Mouse (Mus musculus): ENCODE measurements at regions not wholly inside any gene's neighbourhood (a gene's known extent, or its start where the extent isn't known, plus 50 kb on each side); places are given as distances from the start of the nearest gene placed in this dataset.

- DNase-seq (ENCODE audit: low read depth, low spot score), result no peak
These were observed 549.3 kb downstream of the Ankrd7 start for GRCm38 (mm10) chr6:19415456-19415855.

GRCm38 (mm10) chr6:19457048-19457447 is 590.9 kb downstream of the Ankrd7 start:
- DNase-seq (ENCODE audit: low read depth, low spot score), result peak; percentile 0
